Mouse (Mus musculus) frontal cortex, adult 2 months (tissue): ENCODE data around the gene Sh3tc1. TPM values are rescaled to one million over a fixed set of nuclear protein-coding genes. Genes with fewer than 3 reads are reported as not detected.

Experiments
- DNase-seq, 2 experiments: peaks; one replicate each; pipeline ENCODE4 v3.0.0; 2022; ENCODE audit warnings: low spot score in 1 of 2; ENCODE audit errors: extremely low spot score in 1 of 2
- polyA plus RNA-seq: library from polyadenylated mRNA; depleted of rRNA; stranded (reverse); fragments of >200 nt; gene quantifications from 2 replicates; pipeline ENCODE4 v1.2.3, GENCODE M21; 2012

Sh3tc1 gene
- polyA plus RNA-seq, 1 experiment = 1.1 TPM

- DNase-seq = no peak
Observed at GRCm38 (mm10) chr5:35689374-35689773, 50.4 kb downstream of the Sh3tc1 start.

GRCm38 (mm10) chr5:35688851-35689250 is 50.9 kb downstream of the Sh3tc1 start:
- no peak for DNase-seq

DNA sequence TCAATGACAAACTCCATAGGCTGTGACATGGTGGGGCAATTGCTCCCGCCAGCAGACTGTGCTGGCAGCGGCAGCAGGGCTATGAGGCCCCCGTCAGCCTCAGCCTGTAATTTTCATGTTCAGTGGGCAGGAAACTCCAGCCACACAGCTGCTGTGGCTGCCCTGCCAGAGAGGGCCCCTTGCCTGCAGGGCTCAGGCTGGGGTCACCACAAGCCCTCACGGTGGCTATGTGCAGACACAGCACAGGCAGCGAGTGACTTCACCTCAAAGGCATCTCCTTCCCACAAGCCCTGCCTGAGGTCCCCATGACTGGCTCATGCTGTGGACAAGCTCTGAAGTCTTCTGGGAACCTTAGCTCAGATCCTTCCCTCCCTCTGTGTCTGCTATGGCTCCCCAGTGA is 52.7 kb downstream of the Sh3tc1 start:
- DNase-seq = no peak

GRCm38 (mm10) chr5:35686336-35686735 is 53.5 kb downstream of the Sh3tc1 start:
- no peak for DNase-seq

DNA sequence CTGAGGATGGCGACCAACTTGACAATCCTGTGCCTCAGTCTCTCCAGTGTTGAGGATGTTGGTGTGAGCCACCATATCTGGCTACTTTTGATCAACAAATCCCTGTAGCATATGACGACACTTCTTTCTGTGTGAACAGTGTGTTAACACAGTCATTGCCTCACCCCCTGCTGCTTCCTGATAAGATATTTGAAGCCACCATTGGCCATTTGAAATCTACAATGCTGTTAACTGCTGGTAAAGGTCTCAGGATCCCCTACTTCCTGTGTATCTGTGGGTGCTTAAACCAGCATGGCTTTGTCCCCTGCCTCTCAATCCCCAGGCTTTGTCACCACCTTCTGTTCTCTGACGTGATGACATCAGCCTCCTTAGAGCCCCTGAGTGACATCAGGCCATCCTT is 54.7 kb downstream of the Sh3tc1 start:
- DNase-seq = no peak

DNA sequence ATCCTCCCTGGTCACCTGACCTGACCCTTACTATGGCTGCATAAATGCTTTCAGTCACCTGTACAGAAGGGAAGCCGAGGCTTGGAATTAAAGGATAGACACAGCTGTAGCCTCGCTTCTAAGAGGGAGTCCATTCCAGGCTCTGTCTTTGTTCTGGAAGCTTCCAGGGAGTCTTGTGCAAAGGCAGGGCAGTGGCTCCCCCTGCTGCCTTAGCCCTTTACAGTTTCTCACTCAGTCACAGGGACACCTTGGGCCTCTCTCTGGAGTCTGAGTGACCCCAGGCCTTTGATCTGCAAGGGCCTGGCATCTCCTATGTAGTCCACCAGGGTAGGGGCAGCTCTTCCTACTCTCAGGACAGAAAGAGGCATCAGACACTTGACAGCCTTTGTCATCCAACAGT is 58.8 kb downstream of the Sh3tc1 start:
- DNase-seq = peak in 1 of 2 experiments; percentile 33

DNA sequence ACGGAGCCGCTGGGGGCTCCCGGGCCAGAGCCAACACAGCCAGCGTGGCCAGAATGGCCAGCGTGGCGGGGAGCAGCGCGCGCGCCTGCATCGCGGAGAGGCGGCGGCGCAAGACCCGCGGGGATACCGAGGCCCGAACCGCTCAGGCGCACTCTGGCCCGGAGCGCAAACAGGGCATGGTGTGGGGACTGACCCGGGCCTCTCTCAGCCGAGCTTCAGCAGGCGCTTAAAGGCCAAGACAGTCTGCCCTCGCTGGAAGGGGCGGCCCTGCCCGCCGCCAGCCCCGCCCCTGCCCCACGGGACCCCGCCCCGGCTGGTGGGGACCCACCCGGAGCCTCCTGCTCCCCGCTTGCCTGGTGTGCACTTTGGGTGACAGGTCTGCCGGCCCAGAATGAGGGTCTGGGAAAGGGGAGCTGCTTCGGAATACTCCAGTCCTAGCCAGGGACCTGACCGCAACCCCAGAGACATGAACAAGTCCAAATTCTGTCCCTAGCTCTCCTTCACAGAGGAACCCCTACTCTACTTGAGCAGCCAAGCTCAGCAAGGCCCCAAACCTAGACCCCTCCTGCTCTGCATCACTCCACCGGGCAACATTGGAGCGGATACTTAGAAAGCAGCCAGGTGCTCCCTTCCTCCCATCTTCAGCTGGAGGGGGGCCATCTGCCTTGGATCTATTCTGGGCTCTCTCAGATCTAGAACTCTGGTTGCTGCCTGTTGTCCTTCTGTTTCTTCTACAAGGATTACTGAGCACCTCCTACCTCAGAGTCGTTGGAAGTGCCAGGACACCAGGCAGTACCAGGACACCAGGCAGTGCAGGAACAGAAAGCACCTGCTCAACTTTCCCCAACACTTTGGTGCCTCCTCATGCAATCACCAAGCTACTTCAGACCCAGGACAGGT is 60.3 kb downstream of the Sh3tc1 start, which contains the start of gene Htra3:
Gene Htra3 (minus strand): TSS at position 527 of the 900 bp plus-strand sequence.
- no peak for DNase-seq

GRCm38 (mm10) chr5:35676964-35677363 is 62.8 kb downstream of the Sh3tc1 start:
- DNase-seq = no peak

GRCm38 (mm10) chr5:35674081-35674555 is 65.7 kb downstream of the Sh3tc1 start:
- no peak for DNase-seq

DNA sequence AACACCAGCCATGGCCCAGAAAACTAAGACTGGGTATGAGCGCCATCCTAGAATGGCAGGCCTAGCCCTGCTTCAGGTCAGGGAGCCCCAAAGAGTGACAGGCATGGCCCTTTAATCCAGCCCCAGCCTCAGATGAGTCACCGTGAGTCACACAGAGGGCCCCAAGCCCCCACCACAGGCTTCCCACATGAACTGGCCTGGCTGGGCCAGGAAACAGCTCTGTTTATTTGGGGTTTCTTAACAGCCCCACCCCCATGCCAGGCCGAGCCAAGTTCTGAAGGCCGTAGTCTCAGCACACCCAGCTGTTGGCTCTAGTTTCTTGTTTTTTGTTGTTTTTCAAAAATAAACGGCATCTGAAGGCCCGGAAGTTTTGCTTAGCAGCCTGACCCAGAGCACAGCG is 66.7 kb downstream of the Sh3tc1 start:
- DNase-seq = peak; percentile 46

DNA sequence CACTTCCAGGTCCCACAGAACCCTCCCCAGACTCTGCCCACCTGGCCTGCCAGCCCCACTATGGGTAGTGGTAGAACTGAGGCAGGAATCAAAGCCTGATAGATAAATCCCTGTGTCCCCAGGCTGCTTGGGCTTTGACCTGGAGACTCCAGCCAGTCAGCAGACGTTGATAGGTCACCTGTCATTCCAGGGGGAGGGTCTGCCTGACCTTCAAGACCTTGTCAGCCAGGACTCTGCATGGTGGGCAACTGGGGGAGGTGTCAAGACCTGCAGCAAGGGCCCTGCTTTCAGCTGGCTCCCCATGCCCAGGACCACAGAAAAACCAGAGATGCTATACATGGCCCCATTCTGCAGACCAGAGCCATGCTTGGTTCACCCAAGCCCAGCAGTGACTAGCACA is 67.2 kb downstream of the Sh3tc1 start:
- no peak for DNase-seq

DNA sequence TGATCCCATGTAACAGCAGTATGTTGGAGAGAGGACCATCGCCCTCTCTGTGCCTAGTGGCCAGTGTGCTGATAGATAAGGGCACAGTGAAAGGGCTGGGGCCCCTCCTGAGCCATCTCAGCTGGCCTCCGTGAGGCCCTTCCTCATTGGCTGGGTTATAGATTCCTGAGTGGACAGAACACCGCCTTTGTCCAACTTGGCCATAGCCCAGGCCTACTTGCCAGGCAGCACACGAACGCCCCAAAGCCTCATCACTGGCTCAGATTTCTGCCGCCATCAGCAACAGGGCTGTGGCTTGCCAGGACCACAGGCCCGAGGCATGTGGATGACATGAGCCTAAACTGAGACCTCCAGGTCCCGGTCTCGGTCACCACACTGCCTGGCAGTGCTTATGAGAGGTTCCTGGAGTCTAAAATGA is 68.3 kb downstream of the Sh3tc1 start:
- DNase-seq = peak; percentile 26 to 60

DNA sequence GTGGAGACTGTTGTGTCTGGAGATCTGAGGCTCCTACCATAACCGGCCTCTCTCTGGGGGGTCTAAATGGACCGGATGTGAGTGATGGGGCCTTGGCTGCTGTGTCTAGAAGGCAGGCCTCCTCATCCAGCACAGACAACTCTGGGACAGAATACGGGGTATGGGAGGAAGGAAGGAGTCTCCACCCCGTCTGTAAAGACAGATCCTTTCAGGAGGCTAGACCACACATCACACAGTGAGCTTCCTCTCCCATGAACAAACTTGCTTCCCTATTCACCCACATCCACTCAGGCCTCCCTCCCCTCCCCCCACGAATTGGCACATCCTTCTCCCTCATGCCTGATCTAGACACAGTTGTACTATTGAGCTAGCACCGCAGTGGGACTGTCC is 69.4 kb downstream of the Sh3tc1 start:
- DNase-seq = peak in 1 of 2 experiments; percentile 43

DNA sequence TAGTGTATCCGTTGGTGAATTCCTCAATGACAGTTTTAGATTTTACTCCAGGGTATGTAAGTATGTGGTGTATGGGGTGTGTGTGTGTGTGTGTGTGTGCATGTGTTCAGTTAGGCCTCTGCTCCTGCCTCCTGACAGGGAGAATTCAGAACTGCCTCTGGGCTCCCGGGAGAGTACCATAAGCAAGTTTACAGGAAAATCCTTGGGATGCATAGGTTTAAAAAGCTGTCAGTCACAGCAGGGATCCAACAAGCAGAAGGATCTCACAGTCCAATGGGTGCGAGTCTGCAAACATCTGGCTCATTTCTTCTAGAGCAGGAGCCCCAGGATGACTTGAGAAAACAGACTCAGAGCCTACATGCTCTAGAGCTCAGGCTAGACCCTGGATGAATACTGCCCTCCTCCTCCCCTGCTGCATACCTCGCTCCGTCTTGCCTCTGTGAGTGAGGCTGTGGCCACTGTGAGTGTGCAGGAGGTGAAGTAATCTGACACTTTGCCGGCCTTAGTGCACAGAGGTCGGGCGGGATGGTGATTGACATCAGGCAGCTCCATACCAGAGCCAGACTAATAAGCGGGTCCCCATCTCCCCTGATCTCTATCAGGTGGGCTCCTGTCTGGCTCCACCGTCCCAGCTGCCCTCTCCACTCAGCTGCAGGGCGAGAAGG is 69.9 kb downstream of the Sh3tc1 start:
- no peak for DNase-seq

- no peak for DNase-seq
Observed at GRCm38 (mm10) chr5:35666152-35666551, 73.6 kb downstream of the Sh3tc1 start.

GRCm38 (mm10) chr5:35662021-35662545 is 77.7 kb downstream of the Sh3tc1 start:
- no peak for DNase-seq

GRCm38 (mm10) chr5:35661210-35661609 is 78.6 kb downstream of the Sh3tc1 start:
- no peak for DNase-seq

- no peak for DNase-seq
Observed at GRCm38 (mm10) chr5:35659503-35659902, 80.3 kb downstream of the Sh3tc1 start.

DNA sequence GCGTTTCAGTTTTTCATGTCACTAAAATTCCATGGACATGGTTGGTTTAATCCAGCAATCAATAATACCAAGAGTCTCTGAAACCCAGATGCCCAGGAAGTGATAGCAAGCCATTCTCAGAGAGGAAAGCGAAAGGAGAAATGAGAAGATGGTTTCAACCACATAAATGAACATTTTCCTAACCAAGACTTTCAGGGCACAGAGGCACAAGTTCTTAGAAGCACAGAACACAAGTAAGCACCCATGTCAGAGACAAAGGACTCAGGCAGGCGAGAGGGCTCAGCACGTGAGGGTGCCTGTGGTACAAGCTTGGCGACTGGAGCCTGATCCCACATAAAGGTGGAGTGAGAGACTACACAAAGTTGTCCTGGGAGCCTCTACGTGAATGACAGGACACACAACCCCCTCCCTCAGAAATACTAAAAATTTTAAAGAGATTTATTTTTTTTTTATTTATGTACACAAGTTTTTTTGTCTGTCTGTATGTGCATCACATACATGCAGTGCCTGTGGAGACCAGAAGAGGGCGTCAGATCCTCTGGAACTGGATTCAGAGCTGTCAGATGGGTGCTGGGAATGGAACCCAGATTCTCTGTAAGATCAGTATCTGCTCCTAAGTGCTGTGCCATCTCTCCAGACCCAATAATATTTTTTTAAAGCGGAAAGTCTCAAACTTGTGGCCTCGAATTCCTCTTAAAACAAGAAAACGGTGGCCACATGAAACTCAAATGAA is 83.9 kb downstream of the Sh3tc1 start:
- DNase-seq = no peak

GRCm38 (mm10) chr5:35653743-35654395 is 85.9 kb downstream of the Sh3tc1 start:
- DNase-seq = no peak
